Mouse (Mus musculus) G1E (cell line): ENCODE measurements at regions not wholly inside any gene's neighbourhood (a gene's known extent, or its start where the extent isn't known, plus 50 kb on each side); places are given as distances from the start of the nearest gene placed in this dataset.

Source experiments
- CTCF ChIP-seq: IDR thresholded peaks from 2 replicates; pipeline ENCODE4 v1.5.1; 2012; ENCODE audit warnings: low read depth, low read length, inconsistent platforms, mixed read lengths
- GATA1 ChIP-seq: IDR thresholded peaks from 2 replicates; pipeline ENCODE4 v1.6.1; 2012; ENCODE audit warnings: borderline replicate concordance, low read length, inconsistent platforms, mixed read lengths
- GATA2 ChIP-seq: IDR thresholded peaks from 2 replicates; pipeline ENCODE4 v1.6.1; 2012; ENCODE audit warnings: low read depth, low read length, inconsistent platforms, borderline replicate concordance

GRCm38 (mm10) chr1:141961743-141962142 lies 1678.7 kb upstream of the B3galt2 start:
- TF ChIP-seq GATA1 (no peak), CTCF (peak; percentile 23; the same call in 1 of the 2 replicates), GATA2 (no peak)
